Mouse (Mus musculus) forebrain, embryonic 10.5 days (tissue): ENCODE data around the gene Sart1. TPM values are rescaled to one million over a fixed set of nuclear protein-coding genes. Genes with fewer than 3 reads are reported as not detected.
A peak's percentile ranks its signal among the peaks of the same experiment; 100 is the strongest.
"Not testable (repeated sequence)": the region's sequence is repeated elsewhere in the genome, so short reads cannot be mapped to it uniquely, and the experiment has no call there.

Experiments used
- DNase-seq: peaks from one replicate; pipeline ENCODE4 v3.0.0-alpha.2; 2017; ENCODE audit warnings: low spot score; ENCODE audit errors: extremely low spot score
- H3K27ac ChIP-seq: fragments of 300-500 bp; sonication (generic); 2 replicates; pipeline ENCODE4 v1.5.1; 2016; ENCODE audit warnings: mild to moderate bottlenecking
- H3K27me3 ChIP-seq: fragments of 300-500 bp; sonication (generic); 2 replicates; pipeline ENCODE4 v1.6.1; 2016; ENCODE audit warnings: mild to moderate bottlenecking; ENCODE audit not compliant: poor library complexity, severe bottlenecking
- H3K36me3 ChIP-seq: fragments of 300-500 bp; sonication (generic); replicated peaks from 2 replicates; pipeline ENCODE4 v1.6.1; 2016; ENCODE audit warnings: mild to moderate bottlenecking, moderate library complexity
- H3K4me1 ChIP-seq: fragments of 300-500 bp; sonication (generic); 2 replicates; pipeline ENCODE4 v1.6.1; 2016
- H3K4me3 ChIP-seq: fragments of 300-500 bp; sonication (generic); 2 replicates; pipeline ENCODE4 v1.5.1; 2016; ENCODE audit warnings: mild to moderate bottlenecking, moderate library complexity
- H3K9me3 ChIP-seq: fragments of 300-500 bp; sonication (generic); 2 replicates; pipeline ENCODE4 v1.6.1; 2016; ENCODE audit warnings: mild to moderate bottlenecking, moderate library complexity
- WGBS: fragments of 180-500 bp; shearing (Covaris S2); methylation state at CpG from one replicate; pipeline ENCODE4 v1.1.7; 2016; 5-methylcytosine and 5-hydroxymethylcytosine counted together
- polyA plus RNA-seq: library from polyadenylated mRNA; unstranded; fragments of >200 nt; fragmentation: Nextera tagmentation; extraction: Ambion mirVana; gene quantifications from 2 replicates; pipeline ENCODE4 v1.2.1, GENCODE M21; 2016

Gene Sart1
- polyA plus RNA-seq, 1 experiment from 2014 or later, result 96.6 TPM

GRCm38 (mm10) chr19:5353609-5354008 is 34.9 kb downstream of the Sart1 start:
- 89% methylated on average over 2 of the region's 2 CpGs for WGBS
- peaks cover 18% of the 10 kb centered on the region for H3K27me3 ChIP-seq
- H3K4me3 ChIP-seq, result no peak overlapping the region
- no peaks in the 10 kb centered on the region for H3K9me3 ChIP-seq
- H3K4me1 ChIP-seq, result peaks cover 8% of the 10 kb centered on the region
- H3K36me3 ChIP-seq, result no peaks in the 10 kb centered on the region
- no peak for DNase-seq
- no peak overlapping the region for H3K27ac ChIP-seq

GRCm38 (mm10) chr19:5349502-5349873 is 39.0 kb downstream of the Sart1 start, which contains the start of gene Cst6:
TSS of gene Cst6 (minus strand) at chr19:5349574.
- peaks cover 18% of the 10 kb centered on the region for H3K27me3 ChIP-seq
- H3K4me3 ChIP-seq, result peak within 1 kb of the TSS; percentile 54
- not testable (repeated sequence) for DNase-seq, H3K9me3 ChIP-seq, H3K36me3 ChIP-seq
- peaks cover 11% of the 10 kb centered on the region for H3K4me1 ChIP-seq
- peak within 1 kb of the TSS; percentile 65 for H3K27ac ChIP-seq
- 68% methylated on average over 6 of the region's 6 CpGs for WGBS

GRCm38 (mm10) chr19:5348526-5349501 is 39.7 kb downstream of the Sart1 start:
- peaks cover 11% of the 10 kb centered on the region for H3K4me1 ChIP-seq
- H3K27me3 ChIP-seq, result peaks cover 18% of the 10 kb centered on the region
- H3K4me3 ChIP-seq, result peak overlapping the region; percentile 54
- 6% methylated on average over 34 of the region's 34 CpGs for WGBS
- H3K9me3 ChIP-seq, result no peaks in the 10 kb centered on the region
- peak overlapping the region; percentile 65 for H3K27ac ChIP-seq
- H3K36me3 ChIP-seq, result no peaks in the 10 kb centered on the region
- peak; percentile 26 for DNase-seq

- Histone ChIP-seq H3K9me3 (no peaks in the 10 kb centered on the region), H3K4me3 (0 out of 2 replicates have a peak overlapping the region, but pooled peaks have one; percentile 54), H3K4me1 (peaks cover 11% of the 10 kb centered on the region), H3K27ac (peak overlapping the region; percentile 8; the same call in 1 of the 2 replicates), H3K27me3 (peaks cover 18% of the 10 kb centered on the region), H3K36me3 (no peaks in the 10 kb centered on the region)
- WGBS, result 78% methylated on average over 6 of the region's 6 CpGs
- DNase-seq, result no peak
Measured at GRCm38 (mm10) chr19:5348064-5348463, 40.4 kb downstream of the Sart1 start.

GRCm38 (mm10) chr19:5345297-5346131 is 43.0 kb downstream of the Sart1 start:
- peaks cover 11% of the 10 kb centered on the region for H3K4me1 ChIP-seq
- H3K27ac ChIP-seq, result no peak overlapping the region
- WGBS, result 81% methylated on average over 6 of the region's 6 CpGs
- peaks cover 16% of the 10 kb centered on the region for H3K27me3 ChIP-seq
- no peaks in the 10 kb centered on the region for H3K9me3 ChIP-seq
- H3K4me3 ChIP-seq, result no peak overlapping the region
- no peak for DNase-seq
- no peaks in the 10 kb centered on the region for H3K36me3 ChIP-seq

- Histone ChIP-seq H3K9me3 (no peaks in the 10 kb centered on the region), H3K27ac (no peak overlapping the region), H3K4me1 (no peaks in the 10 kb centered on the region), H3K4me3 (no peak overlapping the region), H3K27me3 (no peaks in the 10 kb centered on the region), H3K36me3 (no peaks in the 10 kb centered on the region)
- no peak for DNase-seq
- WGBS, result 86% methylated on average over 7 of the region's 7 CpGs
Measured at GRCm38 (mm10) chr19:5341360-5341759, 47.1 kb downstream of the Sart1 start.

GRCm38 (mm10) chr19:5337975-5338374 is 50.5 kb downstream of the Sart1 start:
- DNase-seq, result peak; percentile 62
- no peaks in the 10 kb centered on the region for H3K27me3 ChIP-seq
- no peak overlapping the region for H3K4me3 ChIP-seq
- WGBS, result 21% methylated on average over 5 of the region's 5 CpGs
- no peaks in the 10 kb centered on the region for H3K9me3 ChIP-seq
- no peaks in the 10 kb centered on the region for H3K36me3 ChIP-seq
- no peak overlapping the region for H3K27ac ChIP-seq
- peaks cover 4% of the 10 kb centered on the region; the same call in 1 of the 2 replicates for H3K4me1 ChIP-seq

- 91% methylated on average over 6 of the region's 6 CpGs for WGBS
Measured at GRCm38 (mm10) chr19:5335441-5335840, 53.1 kb downstream of the Sart1 start, which contains the start of gene Catsper1. TSS of gene Catsper1 (plus strand) at chr19:5335741.

GRCm38 (mm10) chr19:5334741-5335140 is 53.8 kb downstream of the Sart1 start:
- Histone ChIP-seq H3K27me3 (no peaks in the 10 kb centered on the region), H3K27ac (no peak overlapping the region), H3K9me3 (no peaks in the 10 kb centered on the region), H3K4me3 (no peak overlapping the region), H3K36me3 (no peaks in the 10 kb centered on the region), H3K4me1 (peaks cover 4% of the 10 kb centered on the region; the same call in 1 of the 2 replicates)
- no peak for DNase-seq
- 90% methylated on average over 5 of the region's 5 CpGs for WGBS

More at GRCm38 (mm10) chr19:5335441-5335840, 53.1 kb downstream of the Sart1 start, which contains the start of gene Catsper1:
- H3K27ac ChIP-seq, result no peak within 1 kb of the TSS
- no peak for DNase-seq
- peaks cover 4% of the 10 kb centered on the region; the same call in 1 of the 2 replicates for H3K4me1 ChIP-seq
- no peak within 1 kb of the TSS for H3K4me3 ChIP-seq
- no peaks in the 10 kb centered on the region for H3K36me3 ChIP-seq
- no peaks in the 10 kb centered on the region for H3K9me3 ChIP-seq
- no peaks in the 10 kb centered on the region for H3K27me3 ChIP-seq

- no peaks in the 10 kb centered on the region for H3K36me3 ChIP-seq
- no peaks in the 10 kb centered on the region for H3K9me3 ChIP-seq
- H3K4me1 ChIP-seq, result 0 out of 2 replicates have a peak, but pooled peaks cover 4% of the 10 kb centered on the region
- DNase-seq, result no peak
- H3K27ac ChIP-seq, result no peak overlapping the region
- no peaks in the 10 kb centered on the region for H3K27me3 ChIP-seq
- 81% methylated on average over 19 of the region's 19 CpGs for WGBS
- H3K4me3 ChIP-seq, result no peak overlapping the region
Measured at GRCm38 (mm10) chr19:5327970-5328369, 60.5 kb downstream of the Sart1 start.
